Mouse (Mus musculus): ENCODE results near the gene Zdhhc17.

Zdhhc17 gene

GRCm38 (mm10) chr10:111009641-111010479 is at the start of gene Zdhhc17:
Gene Zdhhc17 (minus strand): TSS chr10:111010140.
- peak; percentile 86 to 90 for DNase-seq (ENCODE audit: low spot score in 2 of 2)

- no peak for DNase-seq (ENCODE audit: low spot score in 2 of 2)
Observed at GRCm38 (mm10) chr10:111055770-111056169, 45.8 kb upstream of the Zdhhc17 start.

GRCm38 (mm10) chr10:111051606-111052005 is 41.7 kb upstream of the Zdhhc17 start:
- DNase-seq (ENCODE audit: low spot score in 2 of 2): no peak

- DNase-seq (ENCODE audit: low spot score in 2 of 2): no peak
Observed at GRCm38 (mm10) chr10:111050511-111050910, 40.6 kb upstream of the Zdhhc17 start.

GRCm38 (mm10) chr10:111050061-111050460 is 40.1 kb upstream of the Zdhhc17 start:
- DNase-seq (ENCODE audit: low spot score in 2 of 2): no peak

- DNase-seq (ENCODE audit: low spot score in 2 of 2): no peak
Observed at GRCm38 (mm10) chr10:111047895-111048294, 38.0 kb upstream of the Zdhhc17 start.

- peak; percentile 20 to 31 for DNase-seq (ENCODE audit: low spot score in 2 of 2)
Observed at GRCm38 (mm10) chr10:111040078-111040656, 30.2 kb upstream of the Zdhhc17 start.

GRCm38 (mm10) chr10:111036851-111037250 is 26.9 kb upstream of the Zdhhc17 start:
- no peak for DNase-seq (ENCODE audit: low spot score in 2 of 2)

- no peak for DNase-seq (ENCODE audit: low spot score in 2 of 2)
Observed at GRCm38 (mm10) chr10:111035134-111035533, 25.2 kb upstream of the Zdhhc17 start.

- peak; percentile 66 to 81 for DNase-seq (ENCODE audit: low spot score in 2 of 2)
Observed at GRCm38 (mm10) chr10:111031511-111032365, 21.8 kb upstream of the Zdhhc17 start.

GRCm38 (mm10) chr10:111030845-111031244 is 20.9 kb upstream of the Zdhhc17 start:
- DNase-seq (ENCODE audit: low spot score in 2 of 2): no peak

- no peak for DNase-seq (ENCODE audit: low spot score in 2 of 2)
Observed at GRCm38 (mm10) chr10:111026106-111026505, 16.2 kb upstream of the Zdhhc17 start.

GRCm38 (mm10) chr10:111024746-111025145 is 14.8 kb upstream of the Zdhhc17 start:
- DNase-seq (ENCODE audit: low spot score in 2 of 2): no peak

- DNase-seq (ENCODE audit: low spot score in 2 of 2): peak in 1 of 2 experiments; percentile 48
Observed at GRCm38 (mm10) chr10:111014476-111014875, 4.5 kb upstream of the Zdhhc17 start.

GRCm38 (mm10) chr10:111013265-111013664 is 3.3 kb upstream of the Zdhhc17 start:
- DNase-seq (ENCODE audit: low spot score in 2 of 2): no peak

GRCm38 (mm10) chr10:111012496-111013038 is 2.6 kb upstream of the Zdhhc17 start:
- no peak for DNase-seq (ENCODE audit: low spot score in 2 of 2)

- peak in 1 of 2 experiments; percentile 26 for DNase-seq (ENCODE audit: low spot score in 2 of 2)
Observed at GRCm38 (mm10) chr10:111011226-111011765, 1.4 kb upstream of the Zdhhc17 start.

GRCm38 (mm10) chr10:111010480-111011225 is 713 bp upstream of the Zdhhc17 start:
- peak; percentile 29 to 44 for DNase-seq (ENCODE audit: low spot score in 2 of 2)

- DNase-seq (ENCODE audit: low spot score in 2 of 2): no peak
Observed at GRCm38 (mm10) chr10:111009113-111009640, 763 bp downstream of the Zdhhc17 start.

- no peak for DNase-seq (ENCODE audit: low spot score in 2 of 2)
Observed at GRCm38 (mm10) chr10:111007687-111008086, 2.3 kb downstream of the Zdhhc17 start.
